Mouse (Mus musculus) myocyte (in vitro differentiated cells): ENCODE results near the gene Creb3l2. TPM values are rescaled to one million over a fixed set of nuclear protein-coding genes. Genes with fewer than 3 reads are reported as not detected.

ENCODE experiments used
- H3K27me3 ChIP-seq: one replicate; pipeline ENCODE4 v1.6.1; 2011; ENCODE audit not compliant: control insufficient read depth, insufficient read depth, insufficient read length
- H3K36me3 ChIP-seq: one replicate; pipeline ENCODE4 v1.6.1; 2011; ENCODE audit not compliant: control insufficient read depth, insufficient read depth
- H3K4me2 ChIP-seq: one replicate; pipeline ENCODE4 v1.6.1; 2011; ENCODE audit warnings: low read depth, control low read depth
- H3K4me3 ChIP-seq: one replicate; pipeline ENCODE4 v1.5.1; 2011; ENCODE audit warnings: mild to moderate bottlenecking, control low read depth, moderate library complexity
- H3K79me2 ChIP-seq: one replicate; pipeline ENCODE4 v1.6.1; 2011; ENCODE audit not compliant: control insufficient read depth, insufficient read depth
- H3ac ChIP-seq: one replicate; pipeline ENCODE4 v1.6.1; 2011; ENCODE audit not compliant: control insufficient read depth, insufficient read length
- CEBPB ChIP-seq: IDR thresholded peaks from 2 replicates; pipeline ENCODE4 v1.6.1; 2011; ENCODE audit warnings: mild to moderate bottlenecking, moderate library complexity; ENCODE audit not compliant: poor library complexity, insufficient read depth, severe bottlenecking
- E2F4 ChIP-seq: IDR thresholded peaks from one replicate; pipeline ENCODE4 v1.6.1; 2011; ENCODE audit warnings: mild to moderate bottlenecking, control low read depth, moderate library complexity; ENCODE audit not compliant: insufficient read depth
- MAX ChIP-seq: IDR thresholded peaks from one replicate; pipeline ENCODE4 v1.6.1; 2011; ENCODE audit warnings: low read depth, mild to moderate bottlenecking, control low read depth
- MYOD1 ChIP-seq, 3 experiments: IDR thresholded peaks; one replicate each; pipeline ENCODE4 v1.6.1; 2011; ENCODE audit warnings: control low read depth in 2 of 3, low read depth in 2 of 3, mild to moderate bottlenecking in 2 of 3, moderate library complexity in 1 of 3; ENCODE audit not compliant: insufficient read length in 2 of 3, control insufficient read depth in 1 of 3
- MYOG ChIP-seq, 3 experiments: IDR thresholded peaks; one replicate each; pipeline ENCODE4 v1.6.1; 2011; ENCODE audit warnings: control low read depth in 2 of 3, low read depth in 2 of 3, mild to moderate bottlenecking in 2 of 3; ENCODE audit not compliant: insufficient read length in 2 of 3, control insufficient read depth in 1 of 3, insufficient read depth in 1 of 3
- POLR2A ChIP-seq: IDR thresholded peaks from one replicate; pipeline ENCODE4 v1.6.1; 2011; ENCODE audit warnings: low read depth, mild to moderate bottlenecking, control low read depth, moderate library complexity; ENCODE audit not compliant: insufficient read length
- POLR2AphosphoS2 ChIP-seq: IDR thresholded peaks from one replicate; pipeline ENCODE4 v1.6.1; 2011; ENCODE audit warnings: low read depth, control low read depth; ENCODE audit not compliant: insufficient read length
- REST ChIP-seq: IDR thresholded peaks from one replicate; pipeline ENCODE4 v1.6.1; 2011; ENCODE audit warnings: mild to moderate bottlenecking, control low read depth, moderate library complexity; ENCODE audit not compliant: insufficient read depth, insufficient read length
- SRF ChIP-seq: IDR thresholded peaks from one replicate; pipeline ENCODE4 v1.6.1; 2011; ENCODE audit warnings: low read depth; ENCODE audit not compliant: control insufficient read depth, insufficient read length
- TCF12 ChIP-seq: IDR thresholded peaks from one replicate; pipeline ENCODE4 v1.6.1; 2011; ENCODE audit warnings: mild to moderate bottlenecking, control low read depth; ENCODE audit not compliant: poor library complexity, insufficient read depth, severe bottlenecking
- TCF3 ChIP-seq: IDR thresholded peaks from one replicate; pipeline ENCODE4 v1.6.1; 2011; ENCODE audit warnings: low read depth, control low read depth; ENCODE audit not compliant: insufficient read length
- USF1 ChIP-seq: IDR thresholded peaks from one replicate; pipeline ENCODE4 v1.6.1; 2011; ENCODE audit warnings: low read depth, mild to moderate bottlenecking, control low read depth, moderate library complexity
- polyA plus RNA-seq: library from polyadenylated mRNA; unstranded; fragments of >200 nt; fragmentation: generic; extraction: Trizol; gene quantifications from one replicate; pipeline ENCODE4 v1.2.1, GENCODE M21; 2012; ENCODE audit warnings: missing spikeins

Creb3l2 gene
- polyA plus RNA-seq, 1 experiment, result 11.2 TPM

DNA sequence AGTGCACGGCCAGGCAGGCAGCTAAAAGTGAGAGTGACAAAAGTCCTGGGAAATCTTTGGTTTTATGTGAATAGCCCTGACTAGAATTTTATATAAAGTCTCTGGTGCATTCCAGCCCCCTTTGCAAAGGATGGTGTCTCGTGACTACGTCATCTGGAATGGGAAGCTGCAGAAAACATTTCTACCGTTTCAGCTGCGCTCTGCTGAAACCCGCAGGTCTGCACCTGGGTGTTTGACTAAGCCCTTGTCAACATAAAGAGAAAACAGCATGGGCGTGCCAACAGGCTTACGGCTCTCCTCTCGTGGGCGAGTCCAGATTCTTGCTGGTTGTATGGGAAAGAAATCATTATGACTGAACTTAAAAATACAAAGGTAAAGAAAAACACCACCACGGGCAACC, 13.9 kb downstream of the Creb3l2 start:
- Histone ChIP-seq H3K4me2 (no peak overlapping the region), H3K27me3 (no peaks in the 10 kb centered on the region), H3K79me2 (peaks cover 66% of the 10 kb centered on the region), H3K4me3 (no peak overlapping the region), H3ac (no peak overlapping the region), H3K36me3 (no peaks in the 10 kb centered on the region)
- TF ChIP-seq MAX (no peak), USF1 (no peak), MYOD1 (IDR thresholded peaks at IDR 0.05; ENCODE audit: control insufficient read depth in 1 of 3, insufficient read length in 2 of 3, low read depth in 2 of 3) (no peak), TCF3 (no peak), POLR2AphosphoS2 (no peak), SRF (no peak), TCF12 (no peak), POLR2A (no peak)

DNA sequence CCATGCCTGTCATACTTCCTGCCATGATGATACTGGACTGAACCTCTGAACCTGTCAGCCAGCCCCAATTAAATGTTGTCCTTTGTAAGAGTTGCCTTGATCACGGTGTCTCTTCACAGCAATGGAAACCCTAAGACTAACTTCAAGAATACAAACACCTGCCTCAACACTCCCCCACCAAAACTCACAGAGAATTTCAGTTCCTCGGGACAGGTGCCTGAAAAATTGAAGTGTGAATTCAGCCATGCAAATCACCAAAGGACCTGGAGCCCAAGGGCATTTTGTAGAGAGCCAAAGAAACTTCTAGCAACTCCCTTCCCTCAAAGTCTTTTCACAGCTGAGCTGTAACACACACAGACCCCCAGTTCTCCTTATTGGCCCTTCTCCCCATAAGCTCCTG, 15.3 kb downstream of the Creb3l2 start:
- Histone ChIP-seq H3K36me3 (no peaks in the 10 kb centered on the region), H3K4me2 (no peak overlapping the region), H3K27me3 (no peaks in the 10 kb centered on the region), H3ac (no peak overlapping the region), H3K4me3 (no peak overlapping the region), H3K79me2 (peaks cover 62% of the 10 kb centered on the region)
- TF ChIP-seq REST (no peak), CEBPB (no peak), MYOD1 (IDR thresholded peaks at IDR 0.05; ENCODE audit: control insufficient read depth in 1 of 3, insufficient read length in 2 of 3, low read depth in 2 of 3) (no peak), POLR2A (no peak), MYOG (IDR thresholded peaks at IDR 0.05; ENCODE audit: control insufficient read depth in 1 of 3, insufficient read depth in 1 of 3, insufficient read length in 2 of 3, low read depth in 2 of 3) (no peak), POLR2AphosphoS2 (no peak), E2F4 (no peak)

DNA sequence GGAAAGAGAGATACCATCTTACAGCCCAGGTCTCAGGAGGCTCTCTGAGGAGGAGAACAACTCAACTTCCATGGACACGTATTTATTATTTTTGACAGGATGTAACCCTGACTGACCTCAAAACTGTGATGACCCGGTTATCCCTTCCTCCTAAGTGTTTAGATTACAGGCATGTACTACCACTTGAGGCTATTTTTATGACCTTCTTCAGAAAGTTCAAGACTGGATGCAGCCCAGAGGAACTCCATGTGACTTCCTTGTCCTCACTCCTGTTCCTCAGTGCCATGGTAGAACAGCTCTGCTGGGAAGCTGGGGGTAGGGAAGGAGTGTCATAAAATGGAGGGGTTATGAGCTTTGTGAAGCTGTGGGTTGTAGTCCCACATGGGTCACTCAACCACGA, 16.1 kb downstream of the Creb3l2 start:
- H3K36me3 ChIP-seq, result no peaks in the 10 kb centered on the region
- H3K27me3 ChIP-seq, result no peaks in the 10 kb centered on the region
- no peak overlapping the region for H3K4me3 ChIP-seq
- no peak overlapping the region for H3K4me2 ChIP-seq
- TF ChIP-seq USF1 (no peak), CEBPB (no peak), MYOD1 (IDR thresholded peaks at IDR 0.05; ENCODE audit: control insufficient read depth in 1 of 3, insufficient read length in 2 of 3, low read depth in 2 of 3) (no peak)
- H3ac ChIP-seq, result no peak overlapping the region
- H3K79me2 ChIP-seq, result peaks cover 62% of the 10 kb centered on the region

DNA sequence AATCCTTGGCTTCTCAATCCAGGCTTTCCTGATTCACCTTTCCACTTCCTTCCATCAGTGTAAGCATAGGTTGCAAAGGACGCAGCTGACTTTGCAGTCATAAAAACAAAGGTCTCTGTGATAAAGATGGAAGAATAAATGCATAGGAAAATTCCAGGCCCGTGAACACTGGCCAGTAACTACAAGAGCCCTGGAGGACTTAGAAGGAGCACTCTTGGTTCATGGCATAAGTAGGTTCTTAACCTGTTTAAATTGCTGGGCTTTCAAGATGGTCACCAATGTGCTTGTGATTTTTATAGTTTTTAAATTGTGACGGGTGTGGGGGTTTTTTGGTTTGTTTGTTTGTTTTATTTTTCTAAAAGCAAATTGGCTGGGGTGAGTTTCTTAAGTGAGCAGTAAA, 16.9 kb downstream of the Creb3l2 start:
- no peak overlapping the region for H3K4me3 ChIP-seq
- no peaks in the 10 kb centered on the region for H3K36me3 ChIP-seq
- H3K4me2 ChIP-seq, result no peak overlapping the region
- H3K27me3 ChIP-seq, result no peaks in the 10 kb centered on the region
- H3ac ChIP-seq, result no peak overlapping the region
- peaks cover 57% of the 10 kb centered on the region for H3K79me2 ChIP-seq
- TF ChIP-seq MAX (no peak), MYOD1 (IDR thresholded peaks at IDR 0.05; ENCODE audit: control insufficient read depth in 1 of 3, insufficient read length in 2 of 3, low read depth in 2 of 3) (no peak), REST (no peak), POLR2AphosphoS2 (no peak), TCF3 (no peak), E2F4 (no peak), SRF (no peak), POLR2A (no peak), USF1 (no peak), TCF12 (no peak), MYOG (IDR thresholded peaks at IDR 0.05; ENCODE audit: control insufficient read depth in 1 of 3, insufficient read depth in 1 of 3, insufficient read length in 2 of 3, low read depth in 2 of 3) (no peak), CEBPB (no peak)

DNA sequence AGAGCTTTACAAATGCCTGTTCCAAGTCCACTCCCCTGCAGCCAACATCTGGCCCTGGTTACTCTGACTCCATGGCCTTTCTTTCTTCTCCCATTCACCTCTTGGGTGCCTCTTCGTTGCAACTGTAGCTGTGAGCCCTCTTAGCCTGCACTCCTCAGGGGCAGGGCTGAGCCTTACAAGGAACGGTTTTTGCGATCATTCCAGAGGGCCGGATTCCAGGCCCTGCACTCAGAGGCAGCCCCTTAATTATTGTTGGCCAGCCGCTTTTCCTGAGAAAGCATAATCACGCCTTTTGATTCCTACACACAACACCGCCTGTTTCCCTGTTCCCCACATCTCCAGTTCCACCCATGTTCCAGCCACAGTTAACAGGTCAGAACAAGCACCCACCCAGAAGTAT, 17.6 kb downstream of the Creb3l2 start:
- TF ChIP-seq MAX, result no peak
- no peak for TF ChIP-seq TCF12
- no peak for TF ChIP-seq E2F4
- no peak for TF ChIP-seq TCF3
- no peak for TF ChIP-seq SRF
- no peak for TF ChIP-seq USF1
- TF ChIP-seq CEBPB, result no peak
- no peak for TF ChIP-seq REST
- TF ChIP-seq POLR2AphosphoS2, result no peak
- TF ChIP-seq MYOG (IDR thresholded peaks at IDR 0.05; ENCODE audit: control insufficient read depth in 1 of 3, insufficient read depth in 1 of 3, insufficient read length in 2 of 3, low read depth in 2 of 3), result no peak
- no peak for TF ChIP-seq POLR2A
- no peak for TF ChIP-seq MYOD1 (IDR thresholded peaks at IDR 0.05; ENCODE audit: control insufficient read depth in 1 of 3, insufficient read length in 2 of 3, low read depth in 2 of 3)
- Histone ChIP-seq H3ac (no peak overlapping the region), H3K79me2 (peaks cover 50% of the 10 kb centered on the region), H3K4me2 (no peak overlapping the region), H3K4me3 (no peak overlapping the region), H3K27me3 (no peaks in the 10 kb centered on the region), H3K36me3 (no peaks in the 10 kb centered on the region)
